Comparison of ENCODE assay signal across 8 mouse cellular contexts in the genomic region with DNA sequence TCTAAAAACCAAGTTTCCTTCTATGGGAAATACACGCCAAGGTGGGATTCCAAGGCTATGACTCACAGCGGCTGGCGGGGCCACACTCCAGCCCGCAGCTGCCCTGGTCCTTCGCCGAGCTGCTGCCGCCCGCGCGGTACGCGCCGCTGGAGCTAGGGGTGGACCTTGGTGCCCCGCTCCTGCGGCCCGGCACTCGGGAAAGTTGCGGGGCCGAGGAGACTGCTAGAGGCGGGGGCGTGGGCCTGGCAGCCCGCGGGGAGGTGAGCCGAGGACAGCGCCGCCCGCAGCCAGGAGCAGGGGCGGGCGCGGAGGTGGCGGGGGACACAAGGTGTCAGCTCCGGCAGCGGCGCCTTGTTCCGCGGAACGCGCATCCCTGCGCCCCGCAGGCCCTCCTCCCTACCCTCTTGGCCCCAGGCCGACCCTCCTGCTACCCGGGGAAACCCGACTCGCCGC. TPM values are rescaled to one million over a fixed set of nuclear protein-coding genes. Genes with fewer than 3 reads are reported as not detected.
DNase-seq lines count a peak whose midpoint lies in the region; ATAC-seq lines count a peak whose summit lies in the region.

No protein-coding gene starts in this region.

- peak; percentile 50 to 60 for DNase-seq in cerebellum, postnatal 36 days
- peak; percentile 61 for DNase-seq in gastrocnemius, postnatal 25 days
- peak; percentile 82 for DNase-seq in intestine, embryonic 14.5 days (ENCODE audit: low spot score)
- DNase-seq in neural tube, embryonic 11.5 days (ENCODE audit: low spot score): peak; percentile 71
- peak; percentile 15 to 41 for DNase-seq in thymus, postnatal 36 days

- peak overlapping the region; percentile 96 for H3K9ac ChIP-seq in intestine, embryonic 14.5 days (ENCODE audit: low read length)
- peak overlapping the region; percentile 95 for H3K9ac ChIP-seq in limb, embryonic 15.5 days
- H3K9ac ChIP-seq in neural tube, embryonic 11.5 days (ENCODE audit: low read length): peak overlapping the region; percentile 91

- H3K36me3 ChIP-seq in erythroblast, embryonic 14.5 days (ENCODE audit: control insufficient read depth): no peaks in the 10 kb centered on the region
- H3K36me3 ChIP-seq in intestine, embryonic 14.5 days (ENCODE audit: control insufficient read depth, insufficient read depth, low read length): no peaks in the 10 kb centered on the region
- peaks cover 4% of the 10 kb centered on the region; the same call in 1 of the 2 replicates for H3K36me3 ChIP-seq in limb, embryonic 15.5 days
- no peaks in the 10 kb centered on the region for H3K36me3 ChIP-seq in neural tube, embryonic 11.5 days (ENCODE audit: control insufficient read depth, insufficient read depth, low read length)

- H3K9me3 ChIP-seq in erythroblast, embryonic 14.5 days (ENCODE audit: control insufficient read depth, low read length): no peaks in the 10 kb centered on the region
- H3K9me3 ChIP-seq in intestine, embryonic 14.5 days (ENCODE audit: control insufficient read depth, low read length): no peaks in the 10 kb centered on the region
- H3K9me3 ChIP-seq in limb, embryonic 15.5 days: no peaks in the 10 kb centered on the region
- H3K9me3 ChIP-seq in neural tube, embryonic 11.5 days (ENCODE audit: control insufficient read depth, low read length): no peaks in the 10 kb centered on the region

- peak overlapping the region; percentile 26 for H3K4me3 ChIP-seq in erythroblast, embryonic 14.5 days (replicated peaks)
- H3K4me3 ChIP-seq in intestine, embryonic 14.5 days (ENCODE audit: low read depth, low read length): peak overlapping the region; percentile 76
- H3K4me3 ChIP-seq in limb, embryonic 15.5 days: peak overlapping the region; percentile 92
- peak overlapping the region; percentile 89 for H3K4me3 ChIP-seq in neural tube, embryonic 11.5 days (ENCODE audit: low read depth, low read length)

- H3K27ac ChIP-seq in intestine, embryonic 14.5 days (ENCODE audit: low read depth): peak overlapping the region; percentile 88
- H3K27ac ChIP-seq in limb, embryonic 15.5 days: peak overlapping the region; percentile 99
- H3K27ac ChIP-seq in neural tube, embryonic 11.5 days (ENCODE audit: low read depth, low read length): peak overlapping the region; percentile 96

- under 1% methylated on average over 43 of the region's 45 CpGs for WGBS in intestine, embryonic 14.5 days
- WGBS in limb, embryonic 15.5 days: under 1% methylated on average over 40 of the region's 45 CpGs
- under 1% methylated on average over 29 of the region's 45 CpGs for WGBS in neural tube, embryonic 11.5 days

- peaks cover 81% of the 10 kb centered on the region for H3K27me3 ChIP-seq in erythroblast, embryonic 14.5 days (ENCODE audit: control insufficient read depth)
- no peaks in the 10 kb centered on the region for H3K27me3 ChIP-seq in intestine, embryonic 14.5 days (replicated peaks; ENCODE audit: control insufficient read depth, insufficient read depth, low read length)
- H3K27me3 ChIP-seq in limb, embryonic 15.5 days: no peaks in the 10 kb centered on the region
- peaks cover 44% of the 10 kb centered on the region for H3K27me3 ChIP-seq in neural tube, embryonic 11.5 days (ENCODE audit: control insufficient read depth, insufficient read depth, low read length)

- H3K4me2 ChIP-seq in intestine, embryonic 14.5 days (ENCODE audit: low read length): peak overlapping the region; percentile 66
- peak overlapping the region; percentile 68 for H3K4me2 ChIP-seq in limb, embryonic 15.5 days
- peak overlapping the region; percentile 96 for H3K4me2 ChIP-seq in neural tube, embryonic 11.5 days (ENCODE audit: low read depth)

- ATAC-seq in erythroblast, adult 5-6 weeks (replicated peaks; ENCODE audit: low FRiP score, poor library complexity, severe bottlenecking): no peak
- peak; percentile 67 for ATAC-seq in intestine, embryonic 14.5 days (replicated peaks; ENCODE audit: low FRiP score, low TSS enrichment, low read depth)
- ATAC-seq in limb, embryonic 15.5 days (ENCODE audit: insufficient number of reproducible peaks, low FRiP score, low TSS enrichment, low read depth): peak; percentile 28
- peak; percentile 63 for ATAC-seq in neural tube, embryonic 11.5 days (ENCODE audit: insufficient read depth, low FRiP score, low TSS enrichment)

- no peaks in the 10 kb centered on the region for H3K4me1 ChIP-seq in erythroblast, embryonic 14.5 days (ENCODE audit: control insufficient read depth)
- peaks cover 49% of the 10 kb centered on the region for H3K4me1 ChIP-seq in intestine, embryonic 14.5 days (replicated peaks; ENCODE audit: control insufficient read depth, insufficient read depth, low read length)
- H3K4me1 ChIP-seq in limb, embryonic 15.5 days: peaks cover 58% of the 10 kb centered on the region
- peaks cover 28% of the 10 kb centered on the region for H3K4me1 ChIP-seq in neural tube, embryonic 11.5 days (ENCODE audit: control insufficient read depth, insufficient read depth, low read length)

RNA-seq across cellular contexts. Expression of a gene that starts 0.7 kb away (rescaled TPM):
- polyA plus RNA-seq in erythroblast, embryonic 14.5 days (2012): 0.19 TPM in 1 of 2 replicates, not detected in the other
- total RNA-seq in erythroblast, adult 5-6 weeks (2015; ENCODE audit: low replicate concordance): not detected in 2 replicates
- total RNA-seq in erythroblast, adult 5-6 weeks (2017; ENCODE audit: low replicate concordance): not detected in 2 replicates
- total RNA-seq in gastrocnemius, postnatal 25 days (2021): 1 to 10 TPM; 3.4 to 3.7 TPM
- 20.2 and 20.7 TPM in 2 replicates for polyA plus RNA-seq in intestine, embryonic 14.5 days (2014; fragmentation: Nextera tagmentation; extraction: Ambion mirVana)
- 48.2 and 72.5 TPM in 2 replicates for polyA plus RNA-seq in limb, embryonic 15.5 days (2015; fragmentation: Nextera tagmentation; extraction: Ambion mirVana)
- 19.3 and 22.8 TPM in 2 replicates for polyA plus RNA-seq in neural tube, embryonic 11.5 days (2014; fragmentation: Nextera tagmentation; extraction: Ambion mirVana)

Comparison
In these comparisons a context has a peak if more than half of its experiments do, and no peak if none do; other contexts are left out.
1. H3K4me3 ChIP-seq: peak in every context shown above with its lines; median percentile 92 in limb, embryonic 15.5 days; 89 in neural tube, embryonic 11.5 days; 76 in intestine, embryonic 14.5 days; 26 in erythroblast, embryonic 14.5 days.
2. DNase-seq: peak in every context shown above with its lines; median percentile 82 in intestine, embryonic 14.5 days; 71 in neural tube, embryonic 11.5 days; 61 in gastrocnemius, postnatal 25 days; 55 in cerebellum, postnatal 36 days; 28 in thymus, postnatal 36 days.
3. RNA of a gene that starts 0.7 kb away (polyA plus RNA-seq): 48.2 to 72.5 TPM in limb, embryonic 15.5 days, 19.3 to 22.8 TPM in neural tube, embryonic 11.5 days and 20.2 to 20.7 TPM in intestine, embryonic 14.5 days; 0.19 TPM in erythroblast, embryonic 14.5 days; every median in the first group is over 10 times any median in the second.
4. Peak in every context shown above with its lines, with median percentiles within 50 percentile points of each other: H3K27ac ChIP-seq, H3K4me2 ChIP-seq and H3K9ac ChIP-seq.